Mouse (Mus musculus) CH12.LX (cell line): ENCODE data around the gene Hcrtr1. TPM values are rescaled to one million over a fixed set of nuclear protein-coding genes. Genes with fewer than 3 reads are reported as not detected.

Experiments
- DNase-seq: peaks from one replicate; pipeline ENCODE4 v3.0.0-alpha.2; 2013; ENCODE audit errors: extremely low read depth
- H3K27ac ChIP-seq: 2 replicates; pipeline ENCODE4 v1.5.1; 2012; ENCODE audit warnings: low read depth, mild to moderate bottlenecking, control low read depth, moderate library complexity; ENCODE audit not compliant: insufficient read depth
- H3K27me3 ChIP-seq: replicated peaks from 2 replicates; pipeline ENCODE3; 2012; ENCODE audit warnings: inconsistent platforms
- H3K36me3 ChIP-seq, 2 experiments: replicated peaks in 1 of 2; 2 replicates each; pipeline versions ENCODE3 to v1.6.1; 2012; ENCODE audit warnings: inconsistent platforms in 1 of 2, low read length in 1 of 2, mild to moderate bottlenecking in 1 of 2, mixed read lengths in 1 of 2, moderate library complexity in 1 of 2; ENCODE audit not compliant: control insufficient read depth in 1 of 2, insufficient read depth in 1 of 2
- H3K4me1 ChIP-seq, 2 experiments: 2 replicates each; pipeline ENCODE4 v1.6.1; 2012; ENCODE audit warnings: inconsistent platforms in 1 of 2, moderate library complexity in 1 of 2; ENCODE audit not compliant: insufficient read depth in 2 of 2, control insufficient read depth in 1 of 2
- H3K4me2 ChIP-seq: 2 replicates; pipeline ENCODE4 v1.6.1; 2012; ENCODE audit warnings: low read depth, mild to moderate bottlenecking, control low read depth; ENCODE audit not compliant: poor library complexity, insufficient read depth, severe bottlenecking
- H3K4me3 ChIP-seq, 3 experiments: fragments of 150-350 bp in 1 of 3; sonication (generic) in 1 of 3; replicated peaks in 1 of 3; 2 replicates each; pipeline versions ENCODE3 to v1.5.1; 2011 to 2012; ENCODE audit warnings: low read depth in 2 of 3, low read length in 2 of 3, mild to moderate bottlenecking in 2 of 3, moderate library complexity in 2 of 3, control low read depth in 1 of 3, improper control_type of control experiment in 1 of 3, inconsistent platforms in 1 of 3, mixed read lengths in 1 of 3; ENCODE audit not compliant: poor library complexity in 1 of 3
- H3K79me2 ChIP-seq: replicated peaks from 2 replicates; pipeline ENCODE4 v1.6.1; 2012; ENCODE audit warnings: mild to moderate bottlenecking, moderate library complexity; ENCODE audit not compliant: control insufficient read depth, poor library complexity, insufficient read depth, severe bottlenecking; ENCODE audit errors: extremely low read depth
- H3K9ac ChIP-seq: 2 replicates; pipeline ENCODE4 v1.6.1; 2012; ENCODE audit warnings: low read depth, mild to moderate bottlenecking, control low read depth, moderate library complexity; ENCODE audit not compliant: insufficient read depth
- H3K9me3 ChIP-seq: replicated peaks from 2 replicates; pipeline ENCODE3; 2012; ENCODE audit warnings: low read length, inconsistent platforms, mixed read lengths
- BHLHE40 ChIP-seq: IDR thresholded peaks from 2 replicates; pipeline ENCODE4 v1.6.1; 2011; ENCODE audit warnings: mild to moderate bottlenecking, low read depth, low read length, improper control_type of control experiment
- ELF1 ChIP-seq: IDR thresholded peaks from 2 replicates; pipeline ENCODE4 v1.6.1; 2014; ENCODE audit warnings: low read depth, mild to moderate bottlenecking, inconsistent platforms, low read length, improper control_type of control experiment
- HCFC1 ChIP-seq: IDR thresholded peaks from 2 replicates; pipeline ENCODE4 v1.6.1; 2012; ENCODE audit warnings: low read depth, mild to moderate bottlenecking, inconsistent platforms, low read length, improper control_type of control experiment
- IRF4 ChIP-seq: IDR thresholded peaks from 2 replicates; pipeline ENCODE4 v1.6.1; 2014; ENCODE audit warnings: low read depth, mild to moderate bottlenecking, inconsistent platforms, low read length, improper control_type of control experiment
- JUND ChIP-seq: conservative IDR thresholded peaks from 2 replicates; pipeline ENCODE4 v1.6.1; 2011; ENCODE audit warnings: low read depth, low read length, improper control_type of control experiment
- PAX5 ChIP-seq: IDR thresholded peaks from 2 replicates; pipeline ENCODE4 v1.6.1; 2012; ENCODE audit warnings: low read length, inconsistent platforms, mixed read lengths
- POLR2A ChIP-seq: IDR thresholded peaks from 2 replicates; pipeline ENCODE4 v1.6.1; 2011; ENCODE audit warnings: low read depth, mild to moderate bottlenecking, improper control_type of control experiment, low read length
- POLR2AphosphoS2 ChIP-seq: IDR thresholded peaks from 2 replicates; pipeline ENCODE4 v1.6.1; 2011; ENCODE audit warnings: low read depth, low read length, improper control_type of control experiment
- SMC3 ChIP-seq: IDR thresholded peaks from 2 replicates; pipeline ENCODE4 v1.6.1; 2011; ENCODE audit warnings: low read depth, low read length, improper control_type of control experiment
- TCF12 ChIP-seq: IDR thresholded peaks from 2 replicates; pipeline ENCODE4 v1.6.1; 2014; ENCODE audit warnings: low read depth, mild to moderate bottlenecking, inconsistent platforms, low read length, improper control_type of control experiment
- ZC3H11A ChIP-seq: IDR thresholded peaks from 2 replicates; pipeline ENCODE4 v1.6.1; 2012; ENCODE audit warnings: low read depth, mild to moderate bottlenecking, inconsistent platforms, low read length, improper control_type of control experiment
- ZMIZ1 ChIP-seq: IDR thresholded peaks from 2 replicates; pipeline ENCODE4 v1.6.1; 2012; ENCODE audit warnings: low read depth, mild to moderate bottlenecking, inconsistent platforms, low read length, improper control_type of control experiment
- dilution Hi-C: fragments of 300-500 bp; cut with MboI; formaldehyde crosslinking; loops from 2 replicates; pipeline ENCODE4 v1.14.3; 2020; ENCODE audit warnings: low sequenced_read_pairs; ENCODE audit not compliant: extremely low pct_unique_long_range_greater_than_20kb, extremely low pct_ligation_motif_present
- in situ Hi-C: fragments of 300-500 bp; cut with MboI; formaldehyde crosslinking; loops from 3 replicates; pipeline ENCODE4 v1.14.3; 2019; ENCODE audit warnings: low sequenced_read_pairs, low pct_ligation_motif_present, low pct_unique_long_range_greater_than_20kb, mixed read lengths
- polyA plus RNA-seq: library from polyadenylated mRNA; unstranded; fragments of >175 nt; gene quantifications from 2 replicates; pipeline ENCODE4 v1.2.1, GENCODE M21; 2012; ENCODE audit warnings: low read depth; ENCODE audit not compliant: insufficient read length
- total RNA-seq, 2 experiments: library from RNA; depleted of rRNA; stranded (reverse); fragments of 300-350 nt in 1 of 2; fragments of >200 nt in 1 of 2; gene quantifications; 2 replicates each; pipeline ENCODE4 v1.2.3; 2012 to 2014

The Hcrtr1 gene
- total and polyA plus RNA-seq, 3 experiments, result not detected

DNA sequence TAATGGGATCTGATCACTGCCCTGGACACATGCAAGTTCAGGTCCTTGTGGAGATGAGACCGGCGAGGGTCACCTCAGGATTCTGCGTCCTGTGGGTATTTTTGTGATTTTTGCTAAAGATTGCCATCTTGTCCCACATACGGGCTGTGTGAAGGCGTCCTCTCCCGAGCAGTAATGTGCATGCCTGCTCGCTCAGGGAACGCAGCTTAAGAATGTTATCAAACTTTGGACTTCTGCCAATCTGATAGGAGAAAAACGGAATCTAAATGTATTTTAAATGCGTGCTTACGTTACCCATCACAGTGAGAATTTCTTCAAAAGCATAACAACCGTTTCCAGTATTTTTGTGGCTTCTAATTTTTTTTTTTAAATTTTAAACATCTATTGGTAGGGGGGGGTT is 47.7 kb upstream of the Hcrtr1 start:
- no peak overlapping the region for H3K4me3 ChIP-seq
- dilution Hi-C loops, result no loop called here
- DNase-seq, result no peak
- no peak overlapping the region for H3K9ac ChIP-seq
- peaks cover 0 to 8% of the 10 kb centered on the region in 2 experiments; a peak in 2 of 4 replicates for H3K4me1 ChIP-seq
- H3K27me3 ChIP-seq, result peaks cover 86% of the 10 kb centered on the region
- TF ChIP-seq JUND (no peak), PAX5 (no peak), TCF12 (no peak), POLR2AphosphoS2 (no peak), ELF1 (no peak), POLR2A (no peak), SMC3 (no peak), IRF4 (no peak)
- TF ChIP-seq, all 38 proteins: peak for 0
- in situ Hi-C loops, result no loop called here
- no peaks in the 10 kb centered on the region for H3K79me2 ChIP-seq
- no peak overlapping the region for H3K4me2 ChIP-seq
- H3K36me3 ChIP-seq, result no peaks in the 10 kb centered on the region
- no peaks in the 10 kb centered on the region for H3K9me3 ChIP-seq
- H3K27ac ChIP-seq, result no peak overlapping the region

DNA sequence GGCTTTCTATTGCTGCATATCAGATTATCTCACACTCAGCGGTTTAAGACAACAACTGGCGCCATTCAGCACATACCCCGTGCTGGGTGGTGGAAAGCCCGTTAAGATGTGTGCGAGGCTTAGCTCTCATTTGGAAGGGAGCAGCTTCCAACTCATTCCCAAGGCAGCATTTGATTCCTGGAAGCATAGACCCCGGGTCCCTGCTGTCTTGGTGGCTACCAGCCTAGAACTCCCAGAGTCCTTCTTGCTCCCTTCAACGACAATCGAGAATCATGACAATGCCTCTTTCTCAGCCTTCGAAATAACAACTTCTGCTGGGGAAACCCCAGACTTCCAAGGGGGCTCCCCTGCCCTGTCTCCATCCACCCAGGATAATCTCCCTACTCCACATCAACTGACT is 47.3 kb upstream of the Hcrtr1 start:
- Histone ChIP-seq H3K27ac (no peak overlapping the region), H3K4me3 (no peak overlapping the region), H3K9me3 (no peaks in the 10 kb centered on the region), H3K9ac (no peak overlapping the region), H3K36me3 (no peaks in the 10 kb centered on the region), H3K27me3 (peaks cover 86% of the 10 kb centered on the region), H3K79me2 (no peaks in the 10 kb centered on the region), H3K4me2 (no peak overlapping the region), H3K4me1 (peaks cover 0 to 8% of the 10 kb centered on the region in 2 experiments; a peak in 2 of 4 replicates)
- dilution Hi-C loops (no loop called here), in situ Hi-C loops (no loop called here)
- no peak for DNase-seq
- TF ChIP-seq ZC3H11A, result no peak
- TF ChIP-seq HCFC1, result no peak
- no peak for TF ChIP-seq ELF1

DNA sequence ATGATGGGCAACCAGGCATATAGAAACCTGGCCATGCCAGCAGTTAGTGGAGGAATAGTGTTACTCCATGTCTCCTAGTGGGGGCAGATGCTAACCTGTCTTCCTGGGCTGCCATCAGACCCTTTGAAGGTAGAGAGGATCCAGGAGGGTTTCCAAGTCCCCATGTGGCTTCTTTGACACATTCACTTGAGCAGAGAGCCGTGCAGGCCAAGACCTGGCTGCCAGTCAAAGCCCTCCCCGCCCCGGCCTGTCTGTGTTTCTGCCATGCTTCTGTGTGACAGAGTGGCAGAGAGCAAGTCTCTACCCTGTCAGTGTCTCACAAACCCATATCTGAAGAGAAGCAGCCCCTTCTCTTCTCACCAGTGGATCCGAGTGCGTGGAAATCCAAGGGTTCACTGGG is 44.7 kb upstream of the Hcrtr1 start:
- H3K27me3 ChIP-seq, result peaks cover 87% of the 10 kb centered on the region
- H3K9ac ChIP-seq, result no peak overlapping the region
- H3K27ac ChIP-seq, result no peak overlapping the region
- H3K79me2 ChIP-seq, result no peaks in the 10 kb centered on the region
- H3K4me1 ChIP-seq, result peaks cover 0 to 8% of the 10 kb centered on the region in 2 experiments; a peak in 2 of 4 replicates
- DNase-seq, result no peak
- no peak overlapping the region for H3K4me3 ChIP-seq
- H3K4me2 ChIP-seq, result no peak overlapping the region
- TF ChIP-seq ZMIZ1 (no peak), TCF12 (no peak), BHLHE40 (no peak)
- no peaks in the 10 kb centered on the region for H3K36me3 ChIP-seq
- no peaks in the 10 kb centered on the region for H3K9me3 ChIP-seq
- in situ Hi-C loops (loop anchor here (5.0 kb wide), 1 partner anchor 42 kb away; no protein-coding TSS in a partner anchor), dilution Hi-C loops (no loop called here)
